Mouse (Mus musculus): ENCODE results near the gene Tnip1.

DNA sequence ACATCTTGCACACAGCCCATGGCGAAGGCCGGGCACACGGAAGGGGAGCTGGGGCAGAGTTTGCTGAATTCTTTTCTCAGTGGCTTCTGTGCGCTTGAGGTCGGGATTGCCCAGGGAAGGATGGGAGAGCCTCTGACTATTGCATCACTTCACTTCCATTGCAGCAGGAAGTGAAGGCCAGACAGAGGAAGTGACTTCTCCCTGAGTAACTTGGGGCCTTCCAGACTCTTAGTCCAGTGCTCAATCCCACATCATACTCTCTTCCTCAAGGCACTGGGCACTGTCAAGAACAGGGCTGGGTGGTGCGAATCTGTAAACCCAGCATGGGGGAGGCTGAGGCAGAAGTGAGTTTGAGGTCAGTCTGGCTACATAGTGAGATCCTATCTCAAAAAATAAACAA lies 2.5 kb upstream of the Tnip1 start:
- TF ChIP-seq FLI1 (IDR thresholded peaks at IDR 0.05; ENCODE audit: low read length) (no peak), GATA1 (IDR thresholded peaks at IDR 0.05; ENCODE audit: borderline replicate concordance, low read length) (no peak)

Data from megakaryocyte, embryonic 14.5 days (primary cell).